Mouse (Mus musculus): ENCODE data around the gene Tmx4. TPM values are rescaled to one million over a fixed set of nuclear protein-coding genes. Genes with fewer than 3 reads are reported as not detected.

Gene Tmx4
- polyA plus RNA-seq, 1 experiment from 2014 or later = 59.1 TPM

DNA sequence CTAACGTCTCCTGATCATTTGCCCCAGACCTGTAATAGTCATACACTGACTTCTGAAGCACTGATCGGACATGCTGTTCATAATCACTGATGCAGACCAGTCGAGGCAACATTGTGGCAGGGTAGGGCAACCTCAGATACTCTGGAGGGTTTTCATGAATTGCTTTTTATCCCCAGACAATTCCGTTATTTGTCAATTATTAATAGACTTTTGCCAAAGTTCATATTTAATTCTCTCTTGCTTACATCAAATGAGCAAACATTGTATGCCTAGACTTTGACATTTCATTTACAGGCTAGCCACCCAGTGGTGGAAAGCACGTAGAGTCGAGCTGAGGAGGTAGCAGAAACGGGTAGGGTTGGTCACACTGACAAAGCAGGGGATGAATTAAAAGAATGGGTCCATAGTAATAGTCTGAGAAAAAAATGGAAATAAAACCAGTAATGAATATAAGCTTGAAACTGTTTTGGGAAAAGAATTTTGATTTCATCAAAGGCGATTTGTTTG is 89.7 kb downstream of the Tmx4 start, which contains the start of gene Hao1:
Gene Hao1, minus strand, starts transcription at position 148 of the 507 bp plus-strand sequence.
- WGBS = 75% methylated on average over 8 of the region's 8 CpGs
- H3K27ac ChIP-seq (replicated peaks in 1 of 2; ENCODE audit: control insufficient read depth in 1 of 2, insufficient read depth in 1 of 2, low read depth in 2 of 2, low read length in 2 of 2) = no peak within 1 kb of the TSS
- no peak for ATAC-seq (ENCODE audit: insufficient number of reproducible peaks, insufficient read depth, low FRiP score, low read depth)

DNA sequence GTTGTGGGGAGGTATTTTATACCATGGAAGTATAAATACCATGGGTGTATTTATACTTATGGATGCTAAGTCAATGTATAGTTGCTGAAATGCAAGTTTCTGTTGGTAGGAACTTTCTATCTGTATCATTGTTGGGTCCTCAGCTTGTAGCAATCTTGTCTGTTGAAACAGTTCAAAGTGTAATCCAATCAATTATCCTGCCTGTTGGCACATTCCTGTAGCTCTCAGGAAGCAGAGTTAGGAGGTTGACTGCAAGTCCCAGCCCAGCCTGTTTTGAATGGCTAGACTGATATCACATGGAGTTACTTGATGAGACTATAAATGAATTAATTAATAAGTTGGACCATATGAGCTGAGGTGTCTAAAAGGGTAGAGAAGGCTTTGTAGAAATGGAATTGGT is 91.6 kb downstream of the Tmx4 start:
- no peak for ATAC-seq (ENCODE audit: insufficient number of reproducible peaks, insufficient read depth, low FRiP score, low read depth)
- Histone ChIP-seq H3K4me1 (ENCODE audit: control insufficient read depth in 2 of 2, insufficient read depth in 2 of 2, low read length in 2 of 2) (no peaks in the 10 kb centered on the region), H3K9me3 (ENCODE audit: control insufficient read depth, low read length) (no peaks in the 10 kb centered on the region), H3K9ac (ENCODE audit: low read length) (no peak overlapping the region), H3K36me3 (ENCODE audit: control insufficient read depth, insufficient read depth, low read length) (no peaks in the 10 kb centered on the region), H3K27ac (replicated peaks in 1 of 2; ENCODE audit: control insufficient read depth in 1 of 2, insufficient read depth in 1 of 2, low read depth in 2 of 2, low read length in 2 of 2) (no peak overlapping the region), H3K27me3 (ENCODE audit: control insufficient read depth, insufficient read depth, low read length) (no peaks in the 10 kb centered on the region), H3K4me3 (ENCODE audit: control insufficient read depth in 1 of 2, insufficient read depth in 1 of 2, low read depth in 1 of 2, low read length in 2 of 2) (no peak overlapping the region), H3K4me2 (ENCODE audit: low read length) (no peak overlapping the region)

More for the DNA sequence above, 89.7 kb downstream of the Tmx4 start, which contains the start of gene Hao1:
- Histone ChIP-seq H3K4me1 (ENCODE audit: control insufficient read depth in 2 of 2, insufficient read depth in 2 of 2, low read length in 2 of 2) (no peaks in the 10 kb centered on the region), H3K9ac (ENCODE audit: low read length) (no peak within 1 kb of the TSS), H3K36me3 (ENCODE audit: control insufficient read depth, insufficient read depth, low read length) (no peaks in the 10 kb centered on the region), H3K4me3 (ENCODE audit: control insufficient read depth in 1 of 2, insufficient read depth in 1 of 2, low read depth in 1 of 2, low read length in 2 of 2) (no peak within 1 kb of the TSS), H3K9me3 (ENCODE audit: control insufficient read depth, low read length) (no peaks in the 10 kb centered on the region), H3K4me2 (ENCODE audit: low read length) (no peak within 1 kb of the TSS), H3K27me3 (ENCODE audit: control insufficient read depth, insufficient read depth, low read length) (no peaks in the 10 kb centered on the region)

DNA sequence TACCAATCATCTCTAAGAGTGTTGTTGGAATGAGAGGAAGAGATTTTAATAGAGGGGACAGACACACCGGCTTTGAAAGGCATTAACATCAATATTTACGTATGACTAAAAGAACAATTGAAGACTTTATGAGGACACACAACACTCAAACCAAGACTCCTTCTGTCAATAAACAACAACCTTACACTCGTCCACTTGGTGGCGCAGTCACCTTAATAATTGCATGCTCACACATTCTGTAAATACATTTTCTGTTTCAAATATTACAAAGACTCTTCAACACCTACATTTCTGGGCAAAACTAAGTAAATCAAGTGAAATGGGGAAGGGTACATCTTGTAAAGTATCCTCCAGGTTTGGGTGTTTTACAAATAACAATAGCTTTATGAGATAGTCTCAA is 94.2 kb downstream of the Tmx4 start:
- Histone ChIP-seq H3K4me1 (ENCODE audit: control insufficient read depth in 2 of 2, insufficient read depth in 2 of 2, low read length in 2 of 2) (no peaks in the 10 kb centered on the region), H3K27me3 (ENCODE audit: control insufficient read depth, insufficient read depth, low read length) (no peaks in the 10 kb centered on the region), H3K36me3 (ENCODE audit: control insufficient read depth, insufficient read depth, low read length) (no peaks in the 10 kb centered on the region), H3K27ac (replicated peaks in 1 of 2; ENCODE audit: control insufficient read depth in 1 of 2, insufficient read depth in 1 of 2, low read depth in 2 of 2, low read length in 2 of 2) (no peak overlapping the region), H3K4me3 (ENCODE audit: control insufficient read depth in 1 of 2, insufficient read depth in 1 of 2, low read depth in 1 of 2, low read length in 2 of 2) (no peak overlapping the region), H3K4me2 (ENCODE audit: low read length) (no peak overlapping the region), H3K9me3 (ENCODE audit: control insufficient read depth, low read length) (no peaks in the 10 kb centered on the region), H3K9ac (ENCODE audit: low read length) (no peak overlapping the region)
- ATAC-seq (ENCODE audit: insufficient number of reproducible peaks, insufficient read depth, low FRiP score, low read depth) = no peak
- 18% methylated on average over 4 of the region's 4 CpGs for WGBS

DNA sequence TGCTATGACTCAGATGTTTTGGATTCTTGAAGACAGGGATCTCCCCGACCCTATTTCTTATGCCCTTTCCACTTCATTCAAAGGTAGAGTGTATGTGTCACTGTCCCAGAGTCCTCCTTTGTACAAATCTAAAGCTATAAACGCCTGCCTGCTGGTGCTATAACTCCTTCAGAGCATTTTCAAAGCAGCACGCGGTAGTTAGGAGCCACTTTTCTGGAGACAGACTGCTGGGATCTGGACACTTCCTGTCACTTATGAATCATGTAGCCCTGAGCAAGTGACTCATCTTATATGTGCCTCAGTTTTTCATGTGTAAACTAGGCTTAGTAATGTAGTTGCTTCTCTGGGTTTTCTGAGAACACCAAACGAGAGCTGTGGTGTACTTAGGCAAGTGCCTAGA is 98.8 kb downstream of the Tmx4 start:
- Histone ChIP-seq H3K9ac (ENCODE audit: low read length) (no peak overlapping the region), H3K4me1 (ENCODE audit: control insufficient read depth in 2 of 2, insufficient read depth in 2 of 2, low read length in 2 of 2) (no peaks in the 10 kb centered on the region), H3K36me3 (ENCODE audit: control insufficient read depth, insufficient read depth, low read length) (no peaks in the 10 kb centered on the region), H3K4me3 (ENCODE audit: control insufficient read depth in 1 of 2, insufficient read depth in 1 of 2, low read depth in 1 of 2, low read length in 2 of 2) (no peak overlapping the region), H3K4me2 (ENCODE audit: low read length) (no peak overlapping the region), H3K27me3 (ENCODE audit: control insufficient read depth, insufficient read depth, low read length) (no peaks in the 10 kb centered on the region), H3K27ac (replicated peaks in 1 of 2; ENCODE audit: control insufficient read depth in 1 of 2, insufficient read depth in 1 of 2, low read depth in 2 of 2, low read length in 2 of 2) (no peak overlapping the region), H3K9me3 (ENCODE audit: control insufficient read depth, low read length) (no peaks in the 10 kb centered on the region)
- ATAC-seq (ENCODE audit: insufficient number of reproducible peaks, insufficient read depth, low FRiP score, low read depth) = no peak
- WGBS = 67% methylated on average over 5 of the region's 5 CpGs

DNA sequence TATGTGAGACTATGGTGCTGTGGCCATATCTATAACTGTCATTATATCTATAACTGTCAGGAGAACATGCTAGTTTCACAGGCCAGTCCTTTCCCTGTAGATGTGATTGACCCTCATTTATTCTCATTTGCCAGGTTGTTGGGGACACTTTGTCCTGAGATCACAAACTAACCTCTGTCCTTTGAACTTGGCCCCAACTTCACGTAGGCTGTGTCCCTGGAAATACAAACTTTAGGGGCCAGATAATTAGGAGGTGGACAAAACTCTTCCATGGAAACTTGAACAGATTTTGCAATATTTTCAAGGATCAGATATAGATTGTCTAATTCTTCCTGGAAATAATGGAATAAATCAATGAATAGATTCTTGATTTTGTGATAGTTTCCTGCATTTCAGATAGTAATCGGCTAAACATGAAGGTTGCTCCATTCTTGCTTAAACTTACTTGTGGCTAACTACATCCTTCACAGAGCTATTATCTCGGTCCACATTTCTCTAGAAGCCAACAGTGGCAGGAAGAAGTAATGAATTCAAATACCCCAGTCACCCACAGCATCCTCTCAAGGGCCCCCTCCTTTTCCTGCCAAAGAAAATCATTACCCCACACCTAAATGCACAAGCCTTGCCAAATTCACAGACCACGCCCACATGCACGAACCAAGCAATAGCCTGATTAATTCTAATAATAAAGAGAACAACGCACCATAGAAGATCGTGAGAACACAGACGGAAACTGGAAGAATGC is 99.5 kb downstream of the Tmx4 start:
- ATAC-seq (ENCODE audit: insufficient number of reproducible peaks, insufficient read depth, low FRiP score, low read depth) = no peak
- no peaks in the 10 kb centered on the region for H3K36me3 ChIP-seq (ENCODE audit: control insufficient read depth, insufficient read depth, low read length)
- no peak overlapping the region for H3K27ac ChIP-seq (replicated peaks in 1 of 2; ENCODE audit: control insufficient read depth in 1 of 2, insufficient read depth in 1 of 2, low read depth in 2 of 2, low read length in 2 of 2)
- WGBS = 79% methylated on average over 8 of the region's 8 CpGs
- no peak overlapping the region for H3K4me2 ChIP-seq (ENCODE audit: low read length)
- no peak overlapping the region for H3K9ac ChIP-seq (ENCODE audit: low read length)
- H3K4me1 ChIP-seq (ENCODE audit: control insufficient read depth in 2 of 2, insufficient read depth in 2 of 2, low read length in 2 of 2) = no peaks in the 10 kb centered on the region
- no peaks in the 10 kb centered on the region for H3K27me3 ChIP-seq (ENCODE audit: control insufficient read depth, insufficient read depth, low read length)
- no peak overlapping the region for H3K4me3 ChIP-seq (ENCODE audit: control insufficient read depth in 1 of 2, insufficient read depth in 1 of 2, low read depth in 1 of 2, low read length in 2 of 2)
- H3K9me3 ChIP-seq (ENCODE audit: control insufficient read depth, low read length) = no peaks in the 10 kb centered on the region

Other genes starting within 250 kb of the Tmx4 start
- not detected in 2 replicates for gene Hao1, start 89.8 kb downstream of the Tmx4 start, polyA plus RNA-seq (2014; fragmentation: Nextera tagmentation; extraction: Ambion mirVana)
- gene Plcb1, start 141.9 kb upstream of the Tmx4 start, polyA plus RNA-seq (2014; fragmentation: Nextera tagmentation; extraction: Ambion mirVana) = 5.5 and 6.9 TPM in 2 replicates